Mouse (Mus musculus) lung, postnatal 14 days (tissue): ENCODE results near the gene Pitx2.

Source experiments
- DNase-seq: peaks from one replicate; pipeline ENCODE4 v3.0.0; 2021

Gene Pitx2

GRCm38 (mm10) chr3:129218371-129218921 is 18.8 kb downstream of the Pitx2 start:
- no peak for DNase-seq

- no peak for DNase-seq
These were observed 20.5 kb downstream of the Pitx2 start for GRCm38 (mm10) chr3:129220086-129220670.

- DNase-seq: no peak
These were observed 21.2 kb downstream of the Pitx2 start for GRCm38 (mm10) chr3:129220681-129221379.

GRCm38 (mm10) chr3:129221380-129222260 is 21.9 kb downstream of the Pitx2 start:
- DNase-seq: no peak

- DNase-seq: no peak
These were observed 23.0 kb downstream of the Pitx2 start for GRCm38 (mm10) chr3:129222448-129223290.

GRCm38 (mm10) chr3:129223401-129223800 is 23.7 kb downstream of the Pitx2 start:
- DNase-seq: no peak

GRCm38 (mm10) chr3:129223964-129224805 is 24.5 kb downstream of the Pitx2 start:
- no peak for DNase-seq

- DNase-seq: no peak
These were observed 25.3 kb downstream of the Pitx2 start for GRCm38 (mm10) chr3:129224806-129225576.

- DNase-seq: no peak
These were observed 26.1 kb downstream of the Pitx2 start for GRCm38 (mm10) chr3:129225577-129226289.

- DNase-seq: no peak
These were observed 27.0 kb downstream of the Pitx2 start for GRCm38 (mm10) chr3:129226681-129227080.

- no peak for DNase-seq
These were observed 27.7 kb downstream of the Pitx2 start for GRCm38 (mm10) chr3:129227331-129227730.

GRCm38 (mm10) chr3:129238010-129238409 is 38.3 kb downstream of the Pitx2 start:
- no peak for DNase-seq

- DNase-seq: no peak
These were observed 39.1 kb downstream of the Pitx2 start for GRCm38 (mm10) chr3:129238664-129239258.

- no peak for DNase-seq
These were observed 51.3 kb downstream of the Pitx2 start for GRCm38 (mm10) chr3:129250997-129251396.

GRCm38 (mm10) chr3:129254246-129254645 is 54.6 kb downstream of the Pitx2 start:
- no peak for DNase-seq

GRCm38 (mm10) chr3:129256283-129256682 is 56.6 kb downstream of the Pitx2 start:
- DNase-seq: no peak

GRCm38 (mm10) chr3:129256766-129257165 is 57.1 kb downstream of the Pitx2 start:
- DNase-seq: no peak

- DNase-seq: no peak
These were observed 58.8 kb downstream of the Pitx2 start for GRCm38 (mm10) chr3:129258497-129258896.
